Comparison of ENCODE assay signal across 10 mouse cellular contexts in the genomic region with DNA sequence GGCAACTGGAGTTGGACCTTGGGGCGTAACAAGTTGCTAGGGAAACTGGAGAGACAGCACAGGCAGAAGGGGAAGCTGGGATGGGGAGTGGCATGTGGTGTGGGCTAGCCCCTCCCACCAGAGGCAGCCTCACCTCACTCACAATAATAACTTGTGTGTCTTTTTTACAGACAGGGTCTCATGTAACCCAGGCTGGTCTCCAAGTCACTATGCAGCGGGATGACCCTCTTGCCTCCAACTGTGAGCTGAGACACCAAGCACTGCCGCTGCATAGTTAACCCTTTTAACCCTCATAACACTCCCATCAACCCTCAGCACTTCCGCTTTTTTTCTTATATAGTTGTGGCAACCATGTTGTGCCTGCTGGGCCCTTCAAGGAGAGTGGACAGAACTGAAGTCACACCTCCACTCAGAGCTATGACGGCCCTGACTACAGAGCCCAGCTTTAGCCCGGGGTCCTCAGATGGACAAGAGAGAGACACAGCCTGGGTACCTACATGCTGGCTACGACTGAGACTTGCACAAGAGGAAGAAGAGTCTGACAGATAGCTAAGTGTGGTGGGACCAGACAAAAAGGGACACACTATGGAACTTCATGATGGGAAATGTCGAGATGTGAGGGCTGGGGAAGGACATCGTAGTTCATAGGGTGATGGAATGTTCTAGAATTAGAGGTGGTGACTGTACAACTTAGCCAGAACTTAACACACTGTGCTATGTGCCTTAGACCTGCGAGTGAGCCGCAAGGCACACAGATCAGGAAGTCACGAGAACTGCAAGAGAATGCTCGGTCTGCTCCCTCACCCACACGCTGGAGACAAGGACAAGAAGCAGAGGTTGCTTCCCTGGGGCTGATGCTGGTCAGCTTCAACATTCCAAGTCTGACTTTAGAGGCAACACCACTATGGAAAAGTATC. TPM values are rescaled to one million over a fixed set of nuclear protein-coding genes. Genes with fewer than 3 reads are reported as not detected.
A peak's percentile ranks its signal among the peaks of the same experiment; 100 is the strongest.
DNase-seq lines count a peak whose midpoint lies in the region; TF ChIP-seq lines count a peak whose summit lies in the region.
"Had no signal": no experiment of that assay in that cellular context is flagged by ENCODE, and none has a peak within 500 bp of the region (broad histone marks: within the 10 kb centered on the region; RNA-seq: fewer than 3 reads in every experiment).

No protein-coding gene starts in this region.

- TF ChIP-seq CTCF in kidney, adult 2 months (conservative IDR thresholded peaks at IDR 0.05; ENCODE audit: insufficient read depth, insufficient read length, low read depth, low read length): no peak

- peak overlapping the region; percentile 5; the same call in 1 of the 2 replicates for H3K27ac ChIP-seq in kidney, adult 2 months (ENCODE audit: insufficient read depth, low read depth, low read length)
- H3K27ac ChIP-seq in brown adipose tissue, adult 24 weeks (replicated peaks; ENCODE audit: low read depth, low read length): peak overlapping the region; percentile 74
- H3K27ac ChIP-seq: hindbrain, embryonic 14.5 days had no signal

- no peak for TF ChIP-seq POLR2A in kidney, adult 2 months (IDR thresholded peaks at IDR 0.05; ENCODE audit: low read depth, low read length)

- H3K27me3 ChIP-seq in kidney, adult 2 months (replicated peaks; ENCODE audit: control insufficient read depth, insufficient read depth, low read length): no peaks in the 10 kb centered on the region

- WGBS in kidney, adult 2 months: 75% methylated on average over 14 of the region's 14 CpGs

- peaks cover 35% of the 10 kb centered on the region for H3K4me1 ChIP-seq in kidney, adult 2 months (ENCODE audit: control insufficient read depth, insufficient read depth, low read length)
- H3K4me1 ChIP-seq in brown adipose tissue, adult 24 weeks (ENCODE audit: control insufficient read depth, insufficient read depth, insufficient read length, low read length): peaks cover 11% of the 10 kb centered on the region

- no peaks in the 10 kb centered on the region for H3K36me3 ChIP-seq in kidney, adult 2 months (ENCODE audit: control insufficient read depth, insufficient read depth, low read length)

- H3K4me3 ChIP-seq in kidney, adult 2 months (ENCODE audit: insufficient read depth, low read depth, low read length): no peak overlapping the region
- no peak overlapping the region for H3K4me3 ChIP-seq in brown adipose tissue, adult 24 weeks (ENCODE audit: insufficient read depth, low read depth, low read length)

- DNase-seq in kidney, adult 2 months: peak; percentile 38
- no peak for DNase-seq in kidney, postnatal 10 days
- DNase-seq in CD4-positive helper T cell, adult 2 months (ENCODE audit: low read depth, low spot score): peak; percentile 73
- peak; percentile 60 to 65 for DNase-seq in lung, postnatal 4 days
- no peak for DNase-seq in adrenal gland, adult 8-10 months
- DNase-seq in cerebellum, postnatal 36 days: no peak
- no peak for DNase-seq in frontal cortex, adult 2 months (ENCODE audit: extremely low spot score in 1 of 2, low spot score in 1 of 2)
- DNase-seq: cerebellum, adult 11-12 months had no signal

RNA-seq across cellular contexts. Expression of a gene that starts 9.3 kb away (rescaled TPM):
- polyA plus RNA-seq in kidney, adult 2 months (2012; rRNA removed): 14.3 and 19.5 TPM in 2 replicates
- polyA plus RNA-seq in brown adipose tissue, adult 24 weeks (2012; ENCODE audit: insufficient read depth, insufficient read length, missing spikeins): 5.2 and 12.0 TPM in 2 replicates
- 10 to 100 TPM; 16.2 to 33.5 (median 25.7) TPM for total RNA-seq in adrenal gland, adult 8-10 months (2022)
- 9.1 and 10.6 TPM in 2 replicates for polyA plus RNA-seq in frontal cortex, adult 2 months (2012; rRNA removed)

RNA-seq across cellular contexts. Expression of a gene that starts 9.5 kb away (rescaled TPM):
- 36.8 and 39.5 TPM in 2 replicates for polyA plus RNA-seq in kidney, adult 2 months (2012; rRNA removed)
- polyA plus RNA-seq in brown adipose tissue, adult 24 weeks (2012; ENCODE audit: insufficient read depth, insufficient read length, missing spikeins): 2.5 and 5.0 TPM in 2 replicates
- 10 to 100 TPM; 19.3 to 46.2 (median 33.3) TPM for total RNA-seq in adrenal gland, adult 8-10 months (2022)
- polyA plus RNA-seq in frontal cortex, adult 2 months (2012; rRNA removed): 99.6 and 108 TPM in 2 replicates

RNA-seq across cellular contexts. Expression of a gene that starts 14.6 kb away (rescaled TPM):
- polyA plus RNA-seq in kidney, adult 2 months (2012; rRNA removed): 163 and 210 TPM in 2 replicates
- polyA plus RNA-seq in brown adipose tissue, adult 24 weeks (2012; ENCODE audit: insufficient read depth, insufficient read length, missing spikeins): 313 and 519 TPM in 2 replicates
- 100 to 1,000 TPM; 106 to 157 (median 123) TPM for total RNA-seq in adrenal gland, adult 8-10 months (2022)
- 43.8 and 51.6 TPM in 2 replicates for polyA plus RNA-seq in frontal cortex, adult 2 months (2012; rRNA removed)

RNA-seq across cellular contexts. Expression of a gene that starts 35.6 kb away (rescaled TPM):
- polyA plus RNA-seq in kidney, adult 2 months (2012; rRNA removed): 77.7 and 80.7 TPM in 2 replicates
- polyA plus RNA-seq in brown adipose tissue, adult 24 weeks (2012; ENCODE audit: insufficient read depth, insufficient read length, missing spikeins): 20.6 and 33.9 TPM in 2 replicates
- total RNA-seq in adrenal gland, adult 8-10 months (2022): 10 to 100 TPM; 63.4 to 94.6 (median 79.1) TPM
- 108 and 109 TPM in 2 replicates for polyA plus RNA-seq in frontal cortex, adult 2 months (2012; rRNA removed)

RNA-seq across cellular contexts. Expression of a gene that starts 49.6 kb away (rescaled TPM):
- 87.7 and 105 TPM in 2 replicates for polyA plus RNA-seq in kidney, adult 2 months (2012; rRNA removed)
- polyA plus RNA-seq in brown adipose tissue, adult 24 weeks (2012; ENCODE audit: insufficient read depth, insufficient read length, missing spikeins): 35.0 and 40.9 TPM in 2 replicates
- total RNA-seq in adrenal gland, adult 8-10 months (2022): 100 to 1,000 TPM in 2 of 4 experiments, 10 to 100 TPM in 2; 91.8 to 136 (median 113) TPM
- 161 and 170 TPM in 2 replicates for polyA plus RNA-seq in frontal cortex, adult 2 months (2012; rRNA removed)

Comparison
In these comparisons a context has a peak if more than half of its experiments do, and no peak if none do; other contexts are left out.
1. DNase-seq: peak in kidney, adult 2 months (single experiment), CD4-positive helper T cell, adult 2 months (single experiment) and lung, postnatal 4 days (2 of 2); none in kidney, postnatal 10 days (single experiment), adrenal gland, adult 8-10 months (single experiment), cerebellum, postnatal 36 days (0 of 2) and frontal cortex, adult 2 months (0 of 2).